Comparison of ENCODE assay signal across 10 mouse cellular contexts in genomic region chr9:72409381-72410225, GRCm38 (mm10). TPM values are rescaled to one million over a fixed set of nuclear protein-coding genes. Genes with fewer than 3 reads are reported as not detected.
DNase-seq lines count a peak whose midpoint lies in the region; ATAC-seq lines count a peak whose summit lies in the region.
"Had no signal": no experiment of that assay in that cellular context is flagged by ENCODE, and none has a peak within 500 bp of the region (broad histone marks: within the 10 kb centered on the region; RNA-seq: fewer than 3 reads in every experiment).

No protein-coding gene starts in this region.

- peaks cover 76% of the 10 kb centered on the region for H3K4me1 ChIP-seq in liver, embryonic 15.5 days (replicated peaks)
- peaks cover 11% of the 10 kb centered on the region; the same call in 1 of the 2 replicates for H3K4me1 ChIP-seq in forebrain, embryonic 10.5 days

- no peaks in the 10 kb centered on the region for H3K9me3 ChIP-seq in liver, embryonic 15.5 days (replicated peaks)
- H3K9me3 ChIP-seq in forebrain, embryonic 10.5 days = no peaks in the 10 kb centered on the region
- H3K9me3 ChIP-seq: forebrain, embryonic 15.5 days; neural tube, embryonic 13.5 days had no signal

- peak overlapping the region; percentile 77 for H3K4me2 ChIP-seq in liver, embryonic 15.5 days
- H3K4me2 ChIP-seq: forebrain, embryonic 15.5 days; neural tube, embryonic 13.5 days had no signal

- no peaks in the 10 kb centered on the region for H3K36me3 ChIP-seq in liver, embryonic 15.5 days (replicated peaks)
- H3K36me3 ChIP-seq in forebrain, embryonic 10.5 days (replicated peaks) = no peaks in the 10 kb centered on the region
- H3K36me3 ChIP-seq: forebrain, embryonic 15.5 days; neural tube, embryonic 13.5 days had no signal

- H3K27ac ChIP-seq in liver, embryonic 15.5 days (replicated peaks) = peak overlapping the region; percentile 99
- no peak overlapping the region for H3K27ac ChIP-seq in forebrain, embryonic 10.5 days
- H3K27ac ChIP-seq: forebrain, embryonic 15.5 days; neural tube, embryonic 13.5 days had no signal

- peak overlapping the region; percentile 56 for H3K4me3 ChIP-seq in liver, embryonic 15.5 days (replicated peaks)
- H3K4me3 ChIP-seq in forebrain, embryonic 10.5 days = no peak overlapping the region
- H3K4me3 ChIP-seq: forebrain, embryonic 15.5 days; neural tube, embryonic 13.5 days had no signal

- WGBS in liver, embryonic 15.5 days (ENCODE audit: insufficient replicate concordance) = 14% methylated on average over 15 of the region's 15 CpGs
- WGBS in forebrain, embryonic 10.5 days = 63% methylated on average over 15 of the region's 15 CpGs

- peak; percentile 92 for ATAC-seq in liver, embryonic 15.5 days (ENCODE audit: insufficient read depth)
- no peak for ATAC-seq in monocyte, adult 5-6 weeks (replicated peaks; ENCODE audit: insufficient number of reproducible peaks, low FRiP score, low TSS enrichment, poor library complexity, severe bottlenecking)
- no peak for ATAC-seq in activated CD4-positive, CD25-positive, alpha-beta regulatory T cell, adult 4 months
- ATAC-seq: forebrain, embryonic 15.5 days had no signal

- DNase-seq in MEL-GATA-1-ER (ENCODE audit: extremely low read depth, low read depth) = peak; percentile 77
- peak; percentile 94 for DNase-seq in c-Kit-positive CD71-positive TER-119-negative erythroid progenitor cells, embryonic 14.5 days (ENCODE audit: low read depth)
- peak; percentile 61 to 82 for DNase-seq in spleen, postnatal 10 days (ENCODE audit: low spot score in 2 of 2)
- DNase-seq in forebrain, embryonic 10.5 days (ENCODE audit: extremely low spot score, low spot score) = no peak
- DNase-seq: adrenal gland, adult 8-10 months had no signal

- peak overlapping the region; percentile 70 for H3K9ac ChIP-seq in liver, embryonic 15.5 days
- H3K9ac ChIP-seq: forebrain, embryonic 15.5 days; neural tube, embryonic 13.5 days had no signal

- H3K27me3 ChIP-seq in liver, embryonic 15.5 days = no peaks in the 10 kb centered on the region
- peaks cover 10% of the 10 kb centered on the region for H3K27me3 ChIP-seq in forebrain, embryonic 10.5 days (ENCODE audit: poor library complexity, severe bottlenecking)
- H3K27me3 ChIP-seq: forebrain, embryonic 15.5 days had no signal

RNA-seq across cellular contexts. Expression of gene Mns1, which starts 28.2 kb away (rescaled TPM):
- 78.9 and 85.1 TPM in 2 replicates for polyA plus RNA-seq in liver, embryonic 15.5 days (2015; fragmentation: Nextera tagmentation; extraction: Ambion mirVana)
- total RNA-seq in monocyte, adult 5-6 weeks (2017) = 0.48 to 1.6 TPM (median 1.1 TPM) in 3 replicates
- 10 to 100 TPM; 20.7 to 23.6 TPM for polyA plus RNA-seq in activated CD4-positive, CD25-positive, alpha-beta regulatory T cell, adult 4 months (2017; shearing (Covaris generic))
- polyA plus RNA-seq in forebrain, embryonic 10.5 days (2016; fragmentation: Nextera tagmentation; extraction: Ambion mirVana) = 61.8 and 67.6 TPM in 2 replicates
